Mouse (Mus musculus) megakaryocyte progenitor cell, adult 5-6 weeks (primary cell): ENCODE measurements around the gene Sptssa. TPM values are rescaled to one million over a fixed set of nuclear protein-coding genes. Genes with fewer than 3 reads are reported as not detected.

ENCODE experiments used
- ATAC-seq: replicated peaks from 2 replicates; pipeline ENCODE4 v1.8.0; 2016; ENCODE audit warnings: mild to moderate bottlenecking, moderate TSS enrichment, inconsistent platforms; ENCODE audit not compliant: poor library complexity
- total RNA-seq, 2 experiments: library from RNA; stranded (forward) in 1 of 2; stranded (reverse) in 1 of 2; fragments of 157-497, 149-512 nt in 1 of 2; fragments of 200-1000 nt in 1 of 2; gene quantifications; 2 replicates each; pipeline versions ENCODE4 v1.2.3 to v1.2.4; 2015 to 2017

Sptssa gene
- total RNA-seq, 2 experiments from 2014 or later, result 160 to 232 TPM

- peak; percentile 6; the same call in 1 of the 2 replicates for ATAC-seq
Measured at GRCm38 (mm10) chr12:54655292-54656038, 908 bp downstream of the Sptssa start.

DNA sequence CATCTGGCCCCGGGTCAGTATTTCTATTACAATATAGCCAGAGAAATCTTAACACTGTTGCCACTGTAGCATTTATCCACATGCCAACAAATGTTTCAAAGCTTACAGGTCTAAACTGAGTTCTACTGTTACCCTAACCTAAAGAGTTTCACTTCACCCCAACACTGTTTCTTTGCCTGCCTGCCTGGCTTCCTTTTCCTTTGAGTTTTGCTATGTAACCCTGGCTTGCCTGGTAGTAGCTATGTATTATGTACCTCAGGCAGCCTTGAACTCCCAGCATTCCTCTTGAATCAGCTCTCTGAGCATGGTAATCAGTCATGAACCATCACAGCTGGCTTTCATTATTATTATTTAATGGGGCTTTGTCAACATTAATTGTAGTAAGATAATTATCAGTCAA lies 1.6 kb downstream of the Sptssa start:
- no peak for ATAC-seq

- ATAC-seq, result peak; percentile 4; the same call in 1 of the 2 replicates
Measured at GRCm38 (mm10) chr12:54654141-54654540, 2.2 kb downstream of the Sptssa start.

- ATAC-seq, result no peak
Measured at GRCm38 (mm10) chr12:54652346-54652745, 4.0 kb downstream of the Sptssa start.

- ATAC-seq, result no peak
Measured at GRCm38 (mm10) chr12:54651820-54652219, 4.6 kb downstream of the Sptssa start.

- ATAC-seq, result no peak
Measured at GRCm38 (mm10) chr12:54651158-54651557, 5.2 kb downstream of the Sptssa start.

- ATAC-seq, result no peak
Measured at GRCm38 (mm10) chr12:54644947-54645346, 11.4 kb downstream of the Sptssa start.

DNA sequence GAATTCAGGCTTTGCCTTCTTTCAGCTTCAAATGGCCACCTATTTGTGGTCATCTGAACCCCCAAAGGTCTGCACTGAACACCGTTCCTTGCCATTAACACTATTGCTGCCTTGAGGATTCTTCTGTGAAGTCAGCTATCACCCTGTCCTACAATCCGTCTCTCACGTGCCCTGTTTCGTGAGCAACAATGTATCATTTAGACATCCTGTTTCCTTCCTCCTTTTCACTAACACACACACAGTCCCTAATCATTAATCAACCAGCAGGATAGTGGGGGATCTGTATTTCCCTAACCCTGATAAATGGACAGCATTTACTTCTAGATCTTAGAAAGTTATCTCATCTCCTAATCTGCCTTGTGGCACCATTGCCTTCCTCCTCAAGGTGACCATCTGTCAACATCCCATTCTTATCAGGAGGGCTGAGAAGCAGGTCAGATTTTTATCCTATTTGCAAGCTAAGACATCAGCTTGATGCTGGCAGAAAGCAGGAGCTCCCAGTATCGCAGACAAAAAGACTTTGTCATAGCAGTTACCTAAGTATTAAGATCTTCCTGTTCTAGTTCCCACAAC lies 13.0 kb downstream of the Sptssa start:
- ATAC-seq, result peak; percentile 31; the same call in 1 of the 2 replicates

- ATAC-seq, result no peak
Measured at GRCm38 (mm10) chr12:54641374-54641773, 15.0 kb downstream of the Sptssa start.

- no peak for ATAC-seq
Measured at GRCm38 (mm10) chr12:54640259-54640658, 16.1 kb downstream of the Sptssa start.

DNA sequence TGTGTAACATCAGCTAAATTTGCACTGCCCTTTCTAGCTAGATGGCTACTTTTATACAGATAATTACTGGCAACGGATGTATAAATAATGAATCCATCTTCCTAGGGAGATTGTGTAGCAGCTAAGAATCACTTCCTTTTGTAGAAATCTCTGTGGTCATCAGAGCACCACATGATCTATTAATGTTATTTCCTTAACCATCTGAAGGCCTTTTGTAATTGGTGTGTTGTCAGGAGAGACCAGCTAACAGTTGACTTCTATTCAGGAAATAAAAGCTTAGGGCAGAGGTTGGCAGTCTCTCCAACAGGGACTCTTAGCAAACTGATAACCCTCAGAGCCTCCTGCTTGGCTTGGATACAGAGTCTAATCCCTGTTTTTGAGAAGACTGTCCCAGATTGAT lies 19.3 kb downstream of the Sptssa start:
- ATAC-seq, result peak; percentile 70

GRCm38 (mm10) chr12:54632141-54632540 lies 24.2 kb downstream of the Sptssa start:
- no peak for ATAC-seq

DNA sequence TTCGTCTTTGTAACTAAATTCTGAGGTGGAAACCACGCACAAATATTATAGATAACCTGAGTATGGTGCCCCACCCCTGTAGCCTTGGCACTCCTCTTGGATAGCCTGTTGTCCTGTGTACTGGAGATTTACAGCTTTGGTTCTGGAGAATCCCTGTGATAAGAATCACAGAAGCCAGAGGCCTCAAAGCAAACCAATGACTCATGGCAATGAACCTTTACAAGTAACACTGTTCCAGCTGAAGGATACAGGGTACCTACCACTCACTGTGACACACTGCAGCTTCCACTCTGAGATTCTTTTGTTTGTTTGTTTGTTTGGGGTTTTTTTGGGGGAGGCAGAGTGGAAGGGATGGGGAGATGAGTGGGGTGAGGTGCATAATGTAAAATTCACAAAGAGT lies 34.4 kb downstream of the Sptssa start:
- ATAC-seq, result no peak

GRCm38 (mm10) chr12:54620042-54620705 lies 36.2 kb downstream of the Sptssa start:
- ATAC-seq, result no peak

GRCm38 (mm10) chr12:54608988-54609387 lies 47.4 kb downstream of the Sptssa start:
- no peak for ATAC-seq

GRCm38 (mm10) chr12:54605203-54605602 lies 51.2 kb downstream of the Sptssa start:
- no peak for ATAC-seq

GRCm38 (mm10) chr12:54603542-54604167 lies 52.7 kb downstream of the Sptssa start:
- no peak for ATAC-seq

- ATAC-seq, result no peak
Measured at GRCm38 (mm10) chr12:54600482-54600881, 55.9 kb downstream of the Sptssa start.

DNA sequence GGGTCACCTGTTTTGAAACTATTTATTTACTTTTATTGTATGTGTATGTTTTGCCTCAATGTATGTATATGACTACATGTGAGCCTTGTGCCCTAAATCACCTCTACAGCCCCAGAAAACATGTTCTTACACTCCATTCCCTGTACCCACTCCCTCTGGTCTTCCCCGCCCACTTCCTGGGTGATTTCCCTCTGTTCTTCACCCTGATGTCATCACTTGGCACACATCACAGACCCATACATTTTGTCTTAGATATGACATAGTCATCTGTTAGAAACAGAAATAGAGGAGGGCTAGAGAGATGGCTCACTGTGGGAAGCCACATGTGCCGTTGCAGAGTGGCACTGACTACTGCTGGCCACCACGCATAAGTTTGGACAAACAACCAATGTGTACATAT lies 58.0 kb downstream of the Sptssa start:
- ATAC-seq, result no peak

DNA sequence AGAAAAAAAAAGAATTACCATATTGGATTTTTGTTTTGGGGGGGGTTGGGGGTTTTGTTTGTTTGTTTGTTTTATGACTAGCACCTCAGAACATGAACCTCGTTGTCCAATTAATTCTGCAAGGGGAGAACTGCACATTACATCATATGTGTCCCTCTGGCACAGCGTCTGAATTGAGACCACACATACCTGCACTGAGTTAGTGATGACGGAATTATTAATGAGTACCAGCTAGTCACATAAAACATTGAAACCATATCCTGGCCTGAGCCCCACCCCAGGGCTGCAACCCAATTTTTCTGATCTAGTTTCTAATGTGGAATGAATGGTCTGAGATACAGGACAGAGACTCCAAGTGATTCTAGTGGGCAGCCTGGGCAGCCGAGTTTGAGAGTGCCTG lies 59.7 kb downstream of the Sptssa start:
- no peak for ATAC-seq
